Mouse (Mus musculus) erythroblast, embryonic 14.5 days (primary cell): ENCODE measurements at regions not wholly inside any gene's neighbourhood (a gene's known extent, or its start where the extent isn't known, plus 50 kb on each side); places are given as distances from the start of the nearest gene placed in this dataset.

ENCODE experiments used
- GATA1 ChIP-seq: IDR thresholded peaks from 2 replicates; pipeline ENCODE4 v1.6.1; 2012; ENCODE audit warnings: low read length, inconsistent platforms, mixed read lengths
- TAL1 ChIP-seq: IDR thresholded peaks from 3 replicates; pipeline ENCODE4 v1.6.1; 2012; ENCODE audit warnings: low read length, inconsistent platforms, mixed read lengths

GRCm38 (mm10) chr7:73139901-73140300, 235.4 kb upstream of the Rgma start:
- TF ChIP-seq TAL1 (no peak), GATA1 (no peak)
